Mouse (Mus musculus) heart, embryonic 13.5 days (tissue): ENCODE results near the gene Anks3. TPM values are rescaled to one million over a fixed set of nuclear protein-coding genes. Genes with fewer than 3 reads are reported as not detected.

Experiments
- ATAC-seq: fragments of 200-750 bp; cut with Nextera tagmentation; 2 replicates; pipeline ENCODE4 v1.8.0; 2017; ENCODE audit warnings: moderate TSS enrichment; ENCODE audit not compliant: insufficient number of reproducible peaks, low FRiP score, low TSS enrichment; ENCODE audit errors: extremely low read depth
- H3K27ac ChIP-seq: fragments of 300-500 bp; sonication (generic); replicated peaks from 2 replicates; pipeline ENCODE4 v1.5.1; 2015; ENCODE audit warnings: moderate library complexity, mild to moderate bottlenecking, inconsistent platforms
- H3K27me3 ChIP-seq: fragments of 300-500 bp; sonication (generic); replicated peaks from 2 replicates; pipeline ENCODE4 v1.6.1; 2015; ENCODE audit warnings: mild to moderate bottlenecking, inconsistent platforms
- H3K36me3 ChIP-seq: fragments of 300-500 bp; sonication (generic); 2 replicates; pipeline ENCODE4 v1.6.1; 2015; ENCODE audit warnings: mild to moderate bottlenecking, inconsistent platforms
- H3K4me1 ChIP-seq: fragments of 300-500 bp; sonication (generic); 2 replicates; pipeline ENCODE4 v1.6.1; 2015; ENCODE audit warnings: inconsistent platforms
- H3K4me2 ChIP-seq: fragments of 300-500 bp; sonication (generic); 2 replicates; pipeline ENCODE4 v1.6.1; 2015; ENCODE audit warnings: inconsistent platforms, mild to moderate bottlenecking, moderate library complexity
- H3K4me3 ChIP-seq: fragments of 300-500 bp; sonication (generic); 2 replicates; pipeline ENCODE4 v1.5.1; 2015; ENCODE audit warnings: moderate library complexity, mild to moderate bottlenecking, inconsistent platforms
- H3K9ac ChIP-seq: fragments of 300-500 bp; sonication (generic); 2 replicates; pipeline ENCODE4 v1.6.1; 2015; ENCODE audit warnings: inconsistent platforms, mild to moderate bottlenecking, moderate library complexity
- H3K9me3 ChIP-seq: fragments of 300-500 bp; sonication (generic); 2 replicates; pipeline ENCODE4 v1.6.1; 2016; ENCODE audit warnings: inconsistent platforms
- WGBS: fragments of 180-500 bp; shearing (Covaris S2); methylation state at CpG from one replicate; pipeline ENCODE4 v1.1.7; 2015; ENCODE audit warnings: mixed read lengths; 5-methylcytosine and 5-hydroxymethylcytosine counted together
- polyA plus RNA-seq: library from polyadenylated mRNA; unstranded; fragments of >200 nt; fragmentation: Nextera tagmentation; extraction: Ambion mirVana; gene quantifications from 2 replicates; pipeline ENCODE4 v1.2.1, GENCODE M21; 2015

Anks3 gene
- polyA plus RNA-seq, 1 experiment from 2014 or later: 32.3 TPM

DNA sequence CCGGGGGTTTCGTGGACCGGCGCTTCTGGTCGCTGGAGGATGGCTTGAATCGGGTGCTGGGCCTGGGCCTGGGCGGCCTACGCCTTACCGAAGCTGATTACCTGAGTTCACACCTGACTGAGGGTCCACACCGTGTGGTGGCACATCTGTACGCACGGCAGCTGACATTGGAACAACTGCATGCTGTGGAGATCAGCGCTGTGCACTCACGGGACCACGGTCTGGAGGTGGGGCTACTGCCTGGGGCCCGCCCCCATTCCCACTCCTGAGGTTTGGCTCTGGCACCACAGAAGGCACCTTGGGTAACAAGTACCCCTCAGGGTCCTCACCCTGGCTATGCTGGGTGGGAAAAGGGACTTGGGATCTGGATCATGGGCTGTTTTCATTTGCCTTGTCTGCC lies 24.6 kb downstream of the Anks3 start:
- 2% methylated on average over 16 of the region's 16 CpGs for WGBS
- peak; percentile 48; the same call in 1 of the 2 replicates for ATAC-seq
- Histone ChIP-seq H3K36me3 (peaks cover 82% of the 10 kb centered on the region), H3K27me3 (no peaks in the 10 kb centered on the region), H3K4me3 (peak overlapping the region; percentile 74), H3K27ac (peak overlapping the region; percentile 77), H3K9ac (peak overlapping the region; percentile 93), H3K4me2 (peak overlapping the region; percentile 86), H3K9me3 (no peaks in the 10 kb centered on the region), H3K4me1 (peaks cover 26% of the 10 kb centered on the region)

DNA sequence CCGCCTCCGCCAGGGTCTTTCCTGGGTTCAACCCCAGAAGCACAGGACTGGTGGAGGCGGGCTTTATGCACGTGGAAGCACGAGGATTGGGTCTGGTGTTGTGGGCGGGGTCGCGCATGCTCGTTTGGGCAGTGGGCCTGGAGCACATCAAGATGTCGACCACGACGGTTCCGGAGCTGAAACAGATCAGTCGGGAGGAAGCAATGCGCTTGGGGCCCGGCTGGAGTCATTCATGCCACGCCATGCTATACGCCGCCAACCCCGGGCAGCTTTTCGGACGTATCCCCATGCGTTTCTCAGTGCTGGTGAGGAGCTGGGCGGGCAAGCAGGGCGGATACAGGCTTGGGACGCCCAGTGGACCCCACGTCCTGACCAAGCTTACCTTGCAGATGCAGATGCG lies 25.0 kb downstream of the Anks3 start:
- Histone ChIP-seq H3K4me1 (peaks cover 26% of the 10 kb centered on the region), H3K9me3 (no peaks in the 10 kb centered on the region), H3K9ac (peak overlapping the region; percentile 93), H3K36me3 (peaks cover 83% of the 10 kb centered on the region), H3K4me2 (peak overlapping the region; percentile 86), H3K4me3 (peak overlapping the region; percentile 74), H3K27me3 (no peaks in the 10 kb centered on the region), H3K27ac (peak overlapping the region; percentile 77)
- peak; percentile 78 for ATAC-seq
- 0% methylated on average over 28 of the region's 28 CpGs for WGBS

DNA sequence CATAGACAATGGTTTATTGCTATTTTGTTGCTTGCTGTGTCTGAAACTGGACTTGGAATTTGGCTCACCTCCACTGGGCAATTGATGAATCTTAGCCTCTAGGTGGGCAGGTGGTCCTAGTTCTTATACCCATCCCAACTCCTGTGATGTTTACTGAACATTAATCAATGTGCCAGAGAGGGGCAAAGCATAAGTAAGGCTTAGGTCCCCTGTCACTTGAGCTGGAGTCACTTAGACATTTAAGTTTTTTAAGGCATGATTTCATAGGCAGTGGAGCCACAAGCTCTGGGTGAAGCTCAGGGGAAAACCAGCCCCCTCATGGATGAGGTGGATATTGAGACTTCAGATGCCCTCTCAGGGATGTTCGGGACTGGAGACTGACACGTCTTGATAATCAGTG lies 25.5 kb downstream of the Anks3 start, which contains the start of gene Nudt16l1:
Gene Nudt16l1 (plus strand): TSS at position 301 of the 400 bp plus-strand sequence.
- 3% methylated on average over 2 of the region's 2 CpGs for WGBS
- H3K4me2 ChIP-seq: peak within 1 kb of the TSS; percentile 86
- peaks cover 83% of the 10 kb centered on the region for H3K36me3 ChIP-seq
- H3K9me3 ChIP-seq: no peaks in the 10 kb centered on the region
- no peaks in the 10 kb centered on the region for H3K27me3 ChIP-seq
- H3K4me1 ChIP-seq: peaks cover 26% of the 10 kb centered on the region
- no peak; the same call in 1 of the 2 replicates for ATAC-seq
- H3K9ac ChIP-seq: peak within 1 kb of the TSS; percentile 93
- peak within 1 kb of the TSS; percentile 74 for H3K4me3 ChIP-seq
- H3K27ac ChIP-seq: peak within 1 kb of the TSS; percentile 77

DNA sequence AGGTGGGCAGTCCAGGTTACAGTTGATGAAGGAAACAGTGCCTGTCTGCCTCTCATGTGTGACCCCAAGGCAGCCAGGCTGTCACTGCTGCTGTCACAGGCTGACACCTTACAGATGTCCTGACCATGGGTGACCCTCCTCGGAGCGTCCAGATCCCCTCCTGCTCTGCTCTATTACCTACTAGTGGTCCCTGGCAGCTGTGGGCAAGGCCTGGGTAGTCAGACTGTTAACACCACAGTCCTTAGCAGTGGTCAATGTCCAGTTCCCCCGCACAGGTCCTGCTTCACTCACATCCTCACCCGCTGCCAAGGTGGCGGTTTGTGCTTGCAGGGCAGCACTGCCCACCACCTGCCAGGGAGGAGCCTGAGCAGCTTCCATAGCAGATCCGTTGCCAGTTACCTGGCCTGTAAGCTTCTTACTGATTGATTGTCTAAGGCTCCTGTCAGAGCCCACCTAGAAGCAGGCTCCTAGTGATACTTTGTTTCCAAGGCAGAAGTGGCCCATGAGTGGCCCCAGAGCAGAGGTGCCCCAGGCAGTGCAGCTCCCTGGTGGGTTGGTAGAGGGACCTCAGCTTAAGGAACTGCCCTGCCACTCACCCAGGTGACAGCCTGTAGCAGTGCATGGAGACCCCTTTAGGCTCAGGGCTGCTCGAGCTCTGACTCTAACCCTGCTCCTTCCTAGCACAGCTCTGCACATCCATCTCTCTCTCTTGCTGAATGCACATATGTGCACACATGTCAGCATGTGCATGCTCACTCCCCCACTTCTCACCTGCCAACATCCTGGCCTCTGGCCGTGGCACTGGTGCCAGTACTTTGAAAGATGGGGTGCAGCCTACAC lies 26.4 kb downstream of the Anks3 start:
- no peak overlapping the region for H3K4me3 ChIP-seq
- peaks cover 83% of the 10 kb centered on the region for H3K36me3 ChIP-seq
- H3K4me2 ChIP-seq: no peak overlapping the region
- H3K4me1 ChIP-seq: peaks cover 31% of the 10 kb centered on the region
- 84% methylated on average over 8 of the region's 8 CpGs for WGBS
- H3K9ac ChIP-seq: no peak overlapping the region
- H3K9me3 ChIP-seq: no peaks in the 10 kb centered on the region
- H3K27me3 ChIP-seq: no peaks in the 10 kb centered on the region
- no peak for ATAC-seq
- no peak overlapping the region for H3K27ac ChIP-seq

DNA sequence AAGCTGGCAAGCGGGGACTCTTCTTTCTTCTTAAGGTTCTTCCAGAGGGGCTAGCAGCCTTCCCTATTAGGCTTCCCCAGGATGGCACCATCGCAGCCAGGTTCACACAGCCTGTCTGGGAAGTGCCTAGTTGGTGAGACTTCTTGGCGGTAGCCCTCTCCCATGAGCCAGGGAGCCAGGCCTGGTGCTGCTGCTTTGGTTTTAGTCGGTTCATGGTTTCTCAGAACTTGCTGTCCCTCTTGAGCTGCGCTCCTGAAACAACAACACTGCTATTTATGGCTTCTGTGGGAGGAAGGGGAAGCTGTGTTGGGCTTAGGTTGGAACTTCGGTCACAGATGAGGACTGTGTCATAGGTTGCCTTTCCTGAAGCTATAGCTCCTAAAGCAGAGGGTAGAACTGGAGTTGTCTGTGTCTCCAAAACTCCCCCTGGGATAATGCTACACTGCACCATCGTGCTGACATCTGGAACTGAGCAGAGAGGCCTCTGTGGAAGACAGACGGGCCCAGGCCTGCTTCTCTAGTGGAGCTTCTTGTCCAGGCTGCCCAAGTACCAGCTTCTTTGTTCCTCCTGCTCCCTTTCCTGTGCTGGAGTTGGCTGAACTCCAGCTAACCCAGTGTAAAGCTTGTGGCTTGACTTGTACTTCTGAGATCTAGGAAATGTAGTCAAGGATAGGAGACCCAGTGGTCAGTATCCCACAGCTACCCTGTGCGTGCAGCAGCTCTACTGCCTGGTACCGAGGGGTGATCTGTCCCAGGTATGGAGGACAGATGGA lies 27.9 kb downstream of the Anks3 start:
- peaks cover 36% of the 10 kb centered on the region for H3K4me1 ChIP-seq
- WGBS: 76% methylated on average over 10 of the region's 10 CpGs
- H3K9ac ChIP-seq: no peak overlapping the region
- H3K27ac ChIP-seq: peak overlapping the region; percentile 72
- H3K9me3 ChIP-seq: no peaks in the 10 kb centered on the region
- H3K27me3 ChIP-seq: no peaks in the 10 kb centered on the region
- ATAC-seq: no peak
- H3K36me3 ChIP-seq: peaks cover 83% of the 10 kb centered on the region
- no peak overlapping the region for H3K4me3 ChIP-seq
- H3K4me2 ChIP-seq: no peak overlapping the region

DNA sequence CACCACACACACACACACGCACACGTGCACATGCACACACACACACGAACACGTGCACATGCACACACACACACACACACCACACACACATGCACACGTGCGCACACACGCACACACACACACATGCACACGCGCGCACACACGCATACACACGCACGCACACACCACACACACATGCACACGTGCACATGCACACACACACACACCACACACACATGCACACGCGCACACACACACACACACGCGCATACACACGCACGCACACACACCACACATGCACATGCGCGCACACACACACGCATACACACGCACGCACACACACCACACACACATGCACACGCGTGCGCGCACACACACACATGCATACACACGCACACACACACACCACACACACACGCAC lies 28.6 kb downstream of the Anks3 start:
- WGBS: 97% methylated on average over 31 of the region's 31 CpGs
- no peak overlapping the region for H3K4me3 ChIP-seq
- peaks cover 36% of the 10 kb centered on the region for H3K4me1 ChIP-seq
- H3K36me3 ChIP-seq: peaks cover 83% of the 10 kb centered on the region
- H3K4me2 ChIP-seq: no peak overlapping the region
- no peak for ATAC-seq
- H3K27ac ChIP-seq: peak overlapping the region; percentile 72; the same call in 1 of the 2 replicates
- H3K9ac ChIP-seq: no peak overlapping the region
- H3K27me3 ChIP-seq: no peaks in the 10 kb centered on the region
- H3K9me3 ChIP-seq: no peaks in the 10 kb centered on the region

DNA sequence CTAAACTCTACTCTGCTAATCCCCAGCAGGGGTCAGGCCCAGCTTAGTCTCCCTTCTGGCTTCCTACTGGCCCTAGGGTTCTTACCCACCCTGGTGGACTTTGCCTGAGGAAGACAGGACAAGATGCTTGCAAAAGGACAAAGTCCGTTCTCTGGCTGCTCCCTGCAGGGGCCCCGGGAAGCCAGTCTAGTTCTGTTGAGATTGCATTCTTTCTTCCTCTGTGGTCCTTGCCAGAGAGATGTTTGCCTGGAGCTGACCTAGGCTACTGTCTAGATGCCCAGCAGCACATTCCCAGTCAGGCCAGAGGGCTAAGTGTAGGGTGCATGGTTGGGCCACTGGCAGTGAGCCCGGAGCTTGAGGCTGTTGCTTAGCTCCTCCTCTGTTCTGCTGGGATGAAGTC lies 31.6 kb downstream of the Anks3 start:
- peaks cover 24% of the 10 kb centered on the region for H3K4me1 ChIP-seq
- whole genome bisulfite sequencing: 81% methylated on average over 3 of the region's 3 CpGs
- H3K4me2 ChIP-seq: no peak overlapping the region
- peaks cover 100% of the 10 kb centered on the region for H3K36me3 ChIP-seq
- no peak overlapping the region for H3K9ac ChIP-seq
- peak overlapping the region; percentile 15; the same call in 1 of the 2 replicates for H3K27ac ChIP-seq
- no peak overlapping the region for H3K4me3 ChIP-seq
- H3K27me3 ChIP-seq: no peaks in the 10 kb centered on the region
- no peaks in the 10 kb centered on the region for H3K9me3 ChIP-seq
- no peak for ATAC-seq

DNA sequence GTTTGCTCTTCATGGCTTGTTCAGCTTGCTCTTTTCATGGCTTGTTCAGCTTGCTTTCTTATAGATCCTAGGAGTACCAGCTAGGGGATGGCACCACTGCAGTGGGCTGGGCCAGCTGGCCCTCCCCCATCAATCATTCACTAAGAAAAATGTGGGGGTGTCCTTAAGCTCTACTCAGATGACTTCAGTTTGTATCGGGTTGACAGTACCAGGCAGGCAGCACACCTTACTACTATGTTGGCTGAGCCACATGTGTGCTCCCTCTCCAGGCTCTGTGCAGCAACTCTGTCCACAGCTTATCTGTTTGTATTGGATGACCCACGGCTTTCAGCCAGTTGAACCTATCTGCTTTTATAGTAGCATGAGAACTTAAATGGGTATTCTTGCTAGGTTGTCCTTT lies 35.5 kb downstream of the Anks3 start:
- Histone ChIP-seq H3K4me1 (peaks cover 13% of the 10 kb centered on the region), H3K36me3 (peaks cover 100% of the 10 kb centered on the region), H3K9me3 (no peaks in the 10 kb centered on the region), H3K9ac (no peak overlapping the region), H3K4me2 (no peak overlapping the region), H3K4me3 (no peak overlapping the region), H3K27me3 (no peaks in the 10 kb centered on the region), H3K27ac (no peak overlapping the region; the same call in 1 of the 2 replicates)
- WGBS: 68% methylated on average over 2 of the region's 2 CpGs
- no peak for ATAC-seq

DNA sequence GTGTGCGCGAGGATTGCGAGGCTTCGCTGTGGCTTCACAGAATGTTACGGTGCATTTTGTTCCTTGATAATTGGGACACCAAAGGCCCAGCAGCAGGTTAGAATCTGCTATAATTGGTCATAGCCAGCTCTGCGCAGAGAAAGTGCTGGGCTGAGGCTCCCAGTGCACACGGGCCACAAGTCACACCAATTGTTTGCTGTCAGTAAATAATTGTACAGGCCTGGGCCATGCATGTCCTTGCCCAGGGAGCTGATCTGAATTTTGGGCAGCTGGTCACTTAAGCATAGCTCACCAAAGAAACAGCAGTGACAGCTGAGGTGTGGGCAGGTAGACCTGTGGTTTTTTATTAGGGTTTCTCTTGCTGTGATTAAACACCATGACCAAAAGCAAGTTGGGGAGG lies 36.0 kb downstream of the Anks3 start:
- H3K27ac ChIP-seq: no peak overlapping the region
- no peak for ATAC-seq
- H3K9ac ChIP-seq: no peak overlapping the region
- peaks cover 100% of the 10 kb centered on the region for H3K36me3 ChIP-seq
- no peaks in the 10 kb centered on the region for H3K9me3 ChIP-seq
- peaks cover 12% of the 10 kb centered on the region for H3K4me1 ChIP-seq
- no peak overlapping the region for H3K4me2 ChIP-seq
- H3K27me3 ChIP-seq: no peaks in the 10 kb centered on the region
- no peak overlapping the region for H3K4me3 ChIP-seq
- WGBS: 90% methylated on average over 7 of the region's 7 CpGs

DNA sequence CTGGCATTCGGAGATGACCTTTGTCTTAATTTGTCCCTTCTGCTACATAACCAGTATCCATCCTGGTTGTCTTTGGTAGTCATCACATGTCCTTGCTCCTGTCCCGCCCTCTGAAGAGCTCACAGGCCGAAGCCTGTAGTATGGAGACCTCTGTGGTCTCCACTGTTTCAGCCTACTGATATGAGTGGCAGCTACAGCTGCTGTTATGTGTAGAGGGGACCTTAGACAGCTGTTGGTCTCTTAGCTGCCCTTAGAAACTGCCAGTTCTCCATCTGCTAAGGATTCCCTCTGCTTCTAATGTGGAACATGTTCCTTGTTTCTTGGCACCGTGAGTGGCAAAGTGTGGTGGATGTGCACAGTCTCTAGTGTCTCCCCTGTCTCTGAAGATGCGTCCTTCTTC lies 40.0 kb downstream of the Anks3 start:
- 83% methylated on average over 5 of the region's 5 CpGs for WGBS

DNA sequence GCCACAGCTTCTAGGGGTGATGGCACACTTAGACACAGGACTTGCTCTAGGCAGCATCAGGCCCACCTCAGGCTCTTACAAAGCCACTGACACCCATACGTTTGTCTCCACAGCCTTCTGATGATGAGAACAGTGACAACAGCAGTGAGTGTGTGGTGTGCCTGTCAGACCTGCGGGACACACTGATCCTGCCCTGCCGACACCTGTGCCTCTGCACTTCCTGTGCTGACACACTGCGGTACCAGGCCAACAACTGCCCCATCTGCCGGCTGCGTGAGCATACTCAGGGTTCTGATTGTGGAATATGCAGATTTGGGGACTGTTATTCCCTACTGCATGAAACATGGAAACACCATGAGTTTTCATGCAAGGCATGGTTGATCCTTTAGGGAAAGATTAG lies 41.5 kb downstream of the Anks3 start:
- Histone ChIP-seq H3K4me3 (no peak overlapping the region), H3K27me3 (no peaks in the 10 kb centered on the region), H3K36me3 (peaks cover 98% of the 10 kb centered on the region), H3K4me1 (no peaks in the 10 kb centered on the region), H3K4me2 (no peak overlapping the region), H3K9me3 (no peaks in the 10 kb centered on the region), H3K9ac (no peak overlapping the region), H3K27ac (no peak overlapping the region)
- ATAC-seq: no peak
- 79% methylated on average over 6 of the region's 6 CpGs for WGBS

More for the DNA sequence above, 40.0 kb downstream of the Anks3 start:
- Histone ChIP-seq H3K4me1 (0 out of 2 replicates have a peak, but pooled peaks cover 3% of the 10 kb centered on the region), H3K9ac (no peak overlapping the region), H3K4me2 (no peak overlapping the region), H3K4me3 (no peak overlapping the region), H3K36me3 (peaks cover 99% of the 10 kb centered on the region), H3K27ac (no peak overlapping the region), H3K9me3 (no peaks in the 10 kb centered on the region), H3K27me3 (no peaks in the 10 kb centered on the region)
- no peak for ATAC-seq
